Mouse (Mus musculus): ENCODE results near the gene Gabrg3. TPM values are rescaled to one million over a fixed set of nuclear protein-coding genes. Genes with fewer than 3 reads are reported as not detected.
"Not testable (repeated sequence)": the region's sequence is repeated elsewhere in the genome, so short reads cannot be mapped to it uniquely, and the experiment has no call there.

The Gabrg3 gene
- polyA plus RNA-seq, 1 experiment from 2014 or later: 0.45 TPM

DNA sequence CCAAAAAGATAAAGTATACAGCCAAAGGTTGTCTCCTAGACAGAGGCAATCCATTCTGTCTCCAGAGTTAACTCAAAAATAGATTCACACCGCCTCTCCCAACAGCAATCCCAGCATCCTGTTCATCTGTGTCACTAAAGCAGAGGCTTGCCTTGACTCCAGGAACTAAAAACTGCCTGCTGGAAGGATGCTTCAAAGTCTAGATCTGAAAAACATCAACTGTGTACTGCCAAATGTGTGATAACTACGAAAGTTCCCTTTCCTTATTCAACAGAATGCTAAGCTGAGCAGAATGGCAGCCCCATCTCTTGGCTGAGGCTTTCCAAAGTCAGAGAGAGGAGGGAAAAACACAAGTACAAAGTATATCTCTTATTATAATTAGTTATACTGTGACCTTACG, 90.3 kb downstream of the Gabrg3 start:
- Histone ChIP-seq H3K9ac (no peak overlapping the region), H3K36me3 (no peaks in the 10 kb centered on the region), H3K4me1 (no peaks in the 10 kb centered on the region), H3K4me3 (no peak overlapping the region), H3K27ac (no peak overlapping the region), H3K4me2 (no peak overlapping the region), H3K27me3 (no peaks in the 10 kb centered on the region), H3K9me3 (no peaks in the 10 kb centered on the region)
- no peak for ATAC-seq (ENCODE audit: borderline replicate concordance, extremely low read depth, low FRiP score, low TSS enrichment)
- WGBS: 61% methylated on average over 3 of the region's 3 CpGs

DNA sequence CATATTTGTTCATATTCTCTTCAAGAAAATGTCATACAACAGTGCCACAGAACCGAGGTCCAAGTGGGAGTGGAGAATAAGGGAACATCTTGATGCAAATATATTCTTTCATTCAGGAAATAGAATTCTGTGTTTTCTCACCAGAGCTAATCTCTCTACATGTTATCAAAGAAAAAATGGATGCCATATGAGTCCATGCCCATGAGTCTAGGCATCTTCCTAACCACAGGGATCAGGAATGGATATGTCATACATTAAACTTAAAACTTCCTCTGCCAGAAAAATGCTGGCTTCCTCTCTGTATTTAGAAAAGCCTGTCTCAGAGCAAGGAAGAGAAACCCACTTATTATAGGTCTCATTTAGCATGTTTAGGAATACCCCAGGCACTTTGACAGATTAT, 92.9 kb downstream of the Gabrg3 start:
- 69% methylated on average over 1 of the region's 1 CpGs for WGBS
- H3K36me3 ChIP-seq: no peaks in the 10 kb centered on the region
- H3K9me3 ChIP-seq: no peaks in the 10 kb centered on the region
- no peaks in the 10 kb centered on the region for H3K4me1 ChIP-seq
- H3K27me3 ChIP-seq: no peaks in the 10 kb centered on the region
- no peak for ATAC-seq (ENCODE audit: borderline replicate concordance, extremely low read depth, low FRiP score, low TSS enrichment)
- no peak overlapping the region for H3K9ac ChIP-seq
- H3K4me2 ChIP-seq: no peak overlapping the region
- H3K4me3 ChIP-seq: no peak overlapping the region
- H3K27ac ChIP-seq: no peak overlapping the region

DNA sequence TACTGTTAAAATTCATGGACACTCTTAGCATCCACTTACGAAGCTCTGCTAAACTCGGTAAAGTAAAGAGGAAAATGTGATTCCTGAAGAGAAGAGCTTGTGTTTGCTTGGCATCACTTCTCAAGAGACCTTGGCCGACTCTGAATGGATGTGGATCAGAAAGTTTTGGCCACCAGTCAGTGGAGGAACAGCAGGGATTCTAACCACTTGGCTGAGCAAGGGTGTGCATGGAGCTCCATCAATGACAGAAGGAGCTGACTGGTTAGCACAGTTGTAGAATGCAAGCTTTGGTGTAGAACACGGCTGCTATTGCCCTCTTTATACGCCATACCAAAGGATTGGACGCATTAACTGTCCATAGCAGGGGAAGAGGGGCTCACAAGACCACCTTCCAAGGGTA, 93.4 kb downstream of the Gabrg3 start:
- H3K9ac ChIP-seq: no peak overlapping the region
- no peaks in the 10 kb centered on the region for H3K36me3 ChIP-seq
- 80% methylated on average over 6 of the region's 6 CpGs for WGBS
- no peaks in the 10 kb centered on the region for H3K27me3 ChIP-seq
- H3K4me1 ChIP-seq: no peaks in the 10 kb centered on the region
- H3K4me2 ChIP-seq: no peak overlapping the region
- ATAC-seq (ENCODE audit: borderline replicate concordance, extremely low read depth, low FRiP score, low TSS enrichment): no peak
- no peak overlapping the region for H3K27ac ChIP-seq
- no peak overlapping the region for H3K4me3 ChIP-seq
- H3K9me3 ChIP-seq: no peaks in the 10 kb centered on the region

DNA sequence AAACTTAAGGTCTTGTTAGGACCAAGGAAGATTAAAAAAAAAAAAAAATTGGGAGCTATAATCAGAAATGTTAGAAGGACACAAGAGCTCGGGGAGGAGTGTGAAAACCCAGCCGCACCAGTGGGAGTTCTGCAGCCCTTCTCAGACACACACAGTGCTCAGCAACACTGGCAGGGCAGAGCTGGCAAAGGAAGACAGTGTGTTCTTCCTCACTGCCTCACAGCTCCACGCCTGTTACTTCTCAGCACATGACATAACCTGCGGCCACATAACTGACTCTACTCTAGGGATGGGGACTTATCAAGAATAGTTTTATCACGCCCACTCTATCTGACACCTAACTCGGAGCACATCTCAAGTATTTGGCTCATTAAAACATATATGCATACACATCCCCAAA, 103.8 kb downstream of the Gabrg3 start:
- Histone ChIP-seq H3K4me2 (no peak overlapping the region), H3K27me3 (no peaks in the 10 kb centered on the region), H3K4me3 (no peak overlapping the region), H3K36me3 (no peaks in the 10 kb centered on the region), H3K9ac (no peak overlapping the region), H3K9me3 (no peaks in the 10 kb centered on the region), H3K4me1 (no peaks in the 10 kb centered on the region), H3K27ac (no peak overlapping the region)
- ATAC-seq (ENCODE audit: borderline replicate concordance, extremely low read depth, low FRiP score, low TSS enrichment): no peak
- 77% methylated on average over 6 of the region's 6 CpGs for WGBS

DNA sequence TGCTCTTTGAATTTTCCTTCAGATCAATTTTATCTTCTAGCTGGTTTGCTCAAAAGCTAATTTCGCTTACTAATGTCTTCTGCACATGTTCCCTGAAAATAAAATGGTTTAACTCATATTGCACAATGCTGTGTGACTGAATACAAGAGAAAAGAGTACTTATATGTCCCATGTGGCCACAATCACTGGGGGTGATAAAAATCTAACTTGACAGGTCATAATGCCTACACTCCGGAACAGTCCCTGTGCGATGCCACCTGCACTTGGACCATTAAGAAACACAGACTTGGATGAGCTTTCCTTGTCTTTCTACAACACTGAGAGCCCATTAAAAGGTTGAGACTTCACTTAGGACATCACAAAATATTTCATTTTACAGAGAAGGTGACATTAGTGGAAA, 108.1 kb downstream of the Gabrg3 start:
- no peak for ATAC-seq (ENCODE audit: borderline replicate concordance, extremely low read depth, low FRiP score, low TSS enrichment)
- no peaks in the 10 kb centered on the region for H3K9me3 ChIP-seq
- H3K9ac ChIP-seq: no peak overlapping the region
- H3K36me3 ChIP-seq: no peaks in the 10 kb centered on the region
- H3K4me2 ChIP-seq: no peak overlapping the region
- H3K4me1 ChIP-seq: no peaks in the 10 kb centered on the region
- H3K27ac ChIP-seq: no peak overlapping the region
- H3K4me3 ChIP-seq: no peak overlapping the region
- no peaks in the 10 kb centered on the region for H3K27me3 ChIP-seq
- 77% methylated on average over 3 of the region's 3 CpGs for WGBS

DNA sequence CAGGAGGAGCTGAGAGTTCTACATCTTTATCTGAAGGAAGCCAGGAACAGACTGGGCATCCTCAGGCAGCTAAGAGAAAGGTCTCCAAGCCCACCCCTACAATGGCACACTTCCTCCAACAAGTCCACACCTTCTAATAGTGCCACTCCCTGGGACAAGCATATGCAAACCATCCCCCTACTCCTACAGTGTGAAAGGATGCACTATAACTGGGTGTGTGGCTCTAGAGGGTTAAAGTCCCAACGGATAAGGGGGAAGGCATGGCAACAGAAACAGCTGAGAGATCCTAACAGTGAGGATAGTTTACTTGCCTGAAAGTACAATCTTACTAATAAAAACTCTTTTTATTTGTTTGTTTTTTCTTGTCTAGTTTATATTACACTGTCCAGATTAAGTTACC, 126.8 kb downstream of the Gabrg3 start:
- H3K9me3 ChIP-seq: no peaks in the 10 kb centered on the region
- no peak overlapping the region for H3K4me2 ChIP-seq
- no peaks in the 10 kb centered on the region for H3K36me3 ChIP-seq
- no peak overlapping the region for H3K9ac ChIP-seq
- H3K4me3 ChIP-seq: no peak overlapping the region
- ATAC-seq (ENCODE audit: borderline replicate concordance, extremely low read depth, low FRiP score, low TSS enrichment): no peak
- H3K27me3 ChIP-seq: no peaks in the 10 kb centered on the region
- no peak overlapping the region for H3K27ac ChIP-seq
- 44% methylated on average over 1 of the region's 1 CpGs for WGBS
- no peaks in the 10 kb centered on the region for H3K4me1 ChIP-seq

DNA sequence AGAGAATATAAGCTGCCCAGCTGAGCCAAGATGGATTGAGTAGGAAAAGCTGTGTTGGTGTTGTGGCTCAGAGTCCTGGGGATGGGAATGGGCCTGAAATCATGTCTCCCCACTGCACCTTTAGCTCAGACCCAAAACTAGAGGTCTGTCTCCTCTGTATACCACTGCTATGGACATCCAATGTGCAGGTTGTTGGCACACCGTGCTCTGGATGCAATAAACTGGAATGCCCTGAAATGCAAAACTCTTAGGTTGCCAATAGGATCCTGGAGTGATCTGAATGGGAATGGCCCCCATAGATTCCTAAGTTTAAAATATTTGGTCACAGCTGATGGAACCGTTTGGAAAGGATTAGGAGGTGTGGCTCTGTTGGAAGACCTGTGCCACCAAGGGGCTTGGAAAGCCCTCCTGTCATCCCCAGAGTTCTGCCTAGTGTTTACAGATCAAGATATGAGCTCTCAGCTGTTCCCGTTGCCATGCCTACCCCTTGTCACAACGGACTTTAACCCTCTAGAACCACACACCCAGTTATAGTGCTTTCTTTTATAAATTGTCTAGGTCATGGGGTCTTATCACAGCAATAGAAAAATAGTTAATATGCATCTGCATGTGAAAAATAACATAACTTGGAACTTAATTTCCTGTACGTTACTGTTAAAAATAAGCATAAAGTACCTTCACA, 128.0 kb downstream of the Gabrg3 start:
- no peak for ATAC-seq (ENCODE audit: borderline replicate concordance, extremely low read depth, low FRiP score, low TSS enrichment)
- Histone ChIP-seq H3K4me3 (no peak overlapping the region), H3K36me3 (no peaks in the 10 kb centered on the region), H3K27ac (no peak overlapping the region), H3K9me3 (no peaks in the 10 kb centered on the region), H3K4me2 (no peak overlapping the region), H3K9ac (no peak overlapping the region), H3K4me1 (no peaks in the 10 kb centered on the region), H3K27me3 (no peaks in the 10 kb centered on the region)
- WGBS: 58% methylated on average over 5 of the region's 5 CpGs

DNA sequence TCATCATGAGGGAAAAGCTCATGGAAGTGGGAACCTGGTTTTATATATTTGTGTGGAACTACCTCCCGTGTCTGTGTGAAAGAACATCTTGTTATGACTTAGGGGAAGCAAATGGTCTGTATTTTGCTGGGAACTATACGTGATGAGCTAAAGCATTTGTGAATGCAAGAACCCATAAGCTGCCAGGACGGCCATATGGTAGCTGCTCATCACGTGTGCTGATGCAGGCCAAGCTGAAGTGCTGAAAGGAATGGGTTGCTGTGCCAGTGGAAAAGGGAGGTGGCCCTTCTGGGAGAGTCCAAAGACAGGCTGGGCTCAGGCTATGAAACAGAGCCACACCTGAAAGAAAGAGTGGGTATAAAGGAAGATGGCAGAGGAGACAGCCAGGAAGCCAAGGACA, 143.0 kb downstream of the Gabrg3 start:
- Histone ChIP-seq H3K27ac (no peak overlapping the region), H3K4me1 (no peaks in the 10 kb centered on the region), H3K36me3 (no peaks in the 10 kb centered on the region), H3K9me3 (no peaks in the 10 kb centered on the region), H3K27me3 (no peaks in the 10 kb centered on the region), H3K4me2 (no peak overlapping the region), H3K9ac (no peak overlapping the region), H3K4me3 (no peak overlapping the region)
- ATAC-seq (ENCODE audit: borderline replicate concordance, extremely low read depth, low FRiP score, low TSS enrichment): no peak
- 62% methylated on average over 4 of the region's 4 CpGs for WGBS

DNA sequence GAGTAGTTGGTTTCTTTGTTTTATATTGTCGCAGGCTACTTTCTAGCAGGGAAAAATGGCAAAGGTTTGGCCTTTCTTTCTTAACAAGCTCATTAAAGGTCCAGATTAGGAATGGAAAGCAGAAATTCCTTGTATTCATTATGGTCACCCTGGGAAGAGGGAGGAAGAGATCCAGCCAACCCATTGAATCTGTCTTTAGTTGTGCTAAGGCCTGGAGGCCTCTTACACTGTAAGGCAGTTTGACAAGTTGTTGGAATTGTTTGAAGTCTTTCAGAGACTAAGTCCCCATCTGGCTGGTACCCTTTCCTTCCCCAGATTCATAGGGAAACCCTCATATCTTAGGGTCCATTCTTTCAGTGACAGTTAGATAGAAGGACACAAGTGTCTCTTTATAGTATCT, 172.9 kb downstream of the Gabrg3 start:
- no peaks in the 10 kb centered on the region for H3K9me3 ChIP-seq
- H3K36me3 ChIP-seq: no peaks in the 10 kb centered on the region
- no peaks in the 10 kb centered on the region for H3K27me3 ChIP-seq
- no peak overlapping the region for H3K9ac ChIP-seq
- H3K4me1 ChIP-seq: no peaks in the 10 kb centered on the region
- no peak for ATAC-seq (ENCODE audit: borderline replicate concordance, extremely low read depth, low FRiP score, low TSS enrichment)
- no peak overlapping the region for H3K4me2 ChIP-seq
- WGBS: 86% methylated on average over 1 of the region's 1 CpGs
- H3K27ac ChIP-seq: no peak overlapping the region
- H3K4me3 ChIP-seq: no peak overlapping the region

DNA sequence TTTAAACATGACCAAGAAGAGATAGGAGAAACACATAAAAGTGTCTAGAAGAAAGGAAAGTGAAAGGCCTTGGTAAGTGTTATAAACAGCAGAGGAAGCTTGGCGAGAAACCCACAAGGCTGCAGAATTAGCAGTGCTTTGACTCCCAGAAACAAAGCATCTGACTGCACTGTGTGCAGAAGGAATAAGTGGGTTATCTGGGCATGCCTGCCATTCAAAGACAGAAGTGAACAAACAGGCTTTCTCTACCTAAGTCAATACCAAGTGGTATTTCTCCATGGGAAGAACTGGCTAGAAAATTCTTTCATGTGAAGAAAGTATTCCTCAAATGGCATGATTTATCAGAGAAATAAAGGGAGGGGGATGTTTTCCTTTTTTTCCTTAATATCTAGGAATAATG, 201.0 kb downstream of the Gabrg3 start:
- Histone ChIP-seq H3K4me2 (no peak overlapping the region), H3K27me3 (no peaks in the 10 kb centered on the region), H3K4me3 (no peak overlapping the region), H3K9ac (no peak overlapping the region), H3K4me1 (no peaks in the 10 kb centered on the region), H3K27ac (no peak overlapping the region), H3K9me3 (no peaks in the 10 kb centered on the region), H3K36me3 (no peaks in the 10 kb centered on the region)
- ATAC-seq (ENCODE audit: borderline replicate concordance, extremely low read depth, low FRiP score, low TSS enrichment): no peak
- WGBS: 44% methylated on average over 1 of the region's 1 CpGs

DNA sequence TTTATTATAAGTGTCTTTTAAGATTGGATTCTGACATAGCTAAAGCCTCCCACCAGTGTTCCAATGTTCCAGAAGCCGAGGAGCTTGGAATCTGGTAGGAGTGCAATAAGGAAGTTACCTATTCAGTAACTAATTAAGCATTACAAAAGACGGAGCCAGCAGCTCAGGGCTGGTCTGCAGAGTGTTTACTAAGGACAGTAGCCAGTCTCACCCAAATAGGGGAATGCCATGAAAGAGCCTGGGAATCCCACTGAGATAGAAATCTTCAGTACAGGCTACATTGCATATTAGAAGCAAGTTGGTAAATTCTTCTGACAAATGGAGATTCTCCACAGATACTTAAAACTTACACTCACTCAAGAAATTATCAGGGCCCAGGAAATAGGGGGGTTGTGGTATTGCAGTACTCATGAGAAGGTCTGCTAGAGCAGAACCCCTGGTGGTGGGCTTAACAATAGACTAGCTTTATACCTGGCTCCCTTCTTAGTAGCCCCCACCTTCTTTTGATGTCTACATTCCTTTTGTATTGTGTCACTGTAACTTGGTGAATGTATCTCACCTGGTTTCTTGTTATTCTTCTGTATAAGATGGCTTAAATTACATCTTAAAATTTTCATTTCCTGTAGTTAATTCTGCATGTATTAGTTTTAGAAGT, 211.0 kb downstream of the Gabrg3 start:
- H3K9ac ChIP-seq; H3K9me3 ChIP-seq; ATAC-seq (ENCODE audit: borderline replicate concordance, extremely low read depth, low FRiP score, low TSS enrichment); H3K27me3 ChIP-seq; H3K4me3 ChIP-seq; H3K27ac ChIP-seq; H3K4me1 ChIP-seq; H3K36me3 ChIP-seq; H3K4me2 ChIP-seq: not testable (repeated sequence)
- 56% methylated on average over 2 of the region's 2 CpGs for WGBS

DNA sequence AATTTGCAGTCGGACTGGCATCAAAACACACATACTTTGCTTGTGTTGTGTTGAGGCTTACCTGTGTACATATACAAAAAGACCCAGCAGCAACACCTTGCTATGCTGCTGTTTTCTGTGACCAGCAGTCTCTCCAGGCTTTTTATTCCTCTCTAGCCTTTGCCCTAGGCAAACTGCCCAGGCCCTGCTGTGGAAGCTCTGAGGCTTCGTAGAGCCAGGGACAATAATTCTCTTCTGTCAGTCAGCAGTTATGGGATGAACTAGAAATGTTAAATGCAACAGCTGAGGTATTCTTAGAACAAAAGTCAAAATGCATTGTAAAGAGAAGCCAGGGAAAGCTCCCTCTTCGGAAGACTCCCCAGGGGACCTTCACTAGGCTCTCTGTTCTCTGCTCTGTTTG, 220.1 kb downstream of the Gabrg3 start:
- Histone ChIP-seq H3K36me3 (no peaks in the 10 kb centered on the region), H3K9ac (no peak overlapping the region), H3K27me3 (no peaks in the 10 kb centered on the region), H3K9me3 (no peaks in the 10 kb centered on the region), H3K4me2 (no peak overlapping the region), H3K4me3 (no peak overlapping the region), H3K4me1 (no peaks in the 10 kb centered on the region), H3K27ac (no peak overlapping the region)
- 66% methylated on average over 3 of the region's 3 CpGs for WGBS
- no peak for ATAC-seq (ENCODE audit: borderline replicate concordance, extremely low read depth, low FRiP score, low TSS enrichment)

DNA sequence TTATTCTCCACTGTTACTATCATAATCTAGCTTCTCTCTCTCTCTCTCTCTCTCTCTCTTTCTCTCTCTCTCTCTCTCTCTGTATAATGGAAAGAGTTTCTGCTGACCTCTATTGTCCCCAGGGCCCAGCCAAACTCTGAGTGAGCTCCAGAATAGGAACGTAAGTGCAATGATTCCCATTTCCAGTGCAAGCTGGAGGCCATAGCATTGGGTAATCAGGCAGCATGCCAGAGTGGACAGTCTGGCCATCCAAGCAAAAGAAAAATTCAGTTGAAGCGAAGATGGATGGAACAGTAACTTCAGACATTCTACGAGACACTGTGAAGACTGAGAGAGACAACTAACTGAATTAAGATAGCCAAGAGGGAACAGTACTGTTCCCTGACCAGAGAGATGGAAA, 228.8 kb downstream of the Gabrg3 start:
- Histone ChIP-seq H3K4me1 (no peaks in the 10 kb centered on the region), H3K36me3 (no peaks in the 10 kb centered on the region), H3K9me3 (no peaks in the 10 kb centered on the region), H3K9ac (no peak overlapping the region), H3K27me3 (no peaks in the 10 kb centered on the region), H3K4me3 (no peak overlapping the region), H3K4me2 (no peak overlapping the region), H3K27ac (no peak overlapping the region)
- ATAC-seq (ENCODE audit: borderline replicate concordance, extremely low read depth, low FRiP score, low TSS enrichment): no peak
- WGBS: 66% methylated on average over 3 of the region's 3 CpGs
